Mouse (Mus musculus) forebrain, postnatal 0 days (tissue): ENCODE results near the gene Plekhg4. TPM values are rescaled to one million over a fixed set of nuclear protein-coding genes. Genes with fewer than 3 reads are reported as not detected.

Source experiments
- ATAC-seq: fragments of 200-750 bp; cut with Nextera tagmentation; 2 replicates; pipeline ENCODE4 v1.8.0; 2017; ENCODE audit warnings: mild to moderate bottlenecking, moderate library complexity
- DNase-seq: peaks from one replicate; pipeline ENCODE4 v3.0.0-alpha.2; 2015
- H3K27ac ChIP-seq: fragments of 300-500 bp; sonication (generic); 2 replicates; pipeline ENCODE4 v1.5.1; 2014; ENCODE audit warnings: low read depth, mild to moderate bottlenecking, antibody characterized with exemption, low read length, moderate library complexity, mixed read lengths
- H3K27me3 ChIP-seq: fragments of 300-500 bp; sonication (generic); 2 replicates; pipeline ENCODE4 v1.6.1; 2014; ENCODE audit warnings: mild to moderate bottlenecking, low read length, mixed read lengths; ENCODE audit not compliant: insufficient read depth
- H3K36me3 ChIP-seq: fragments of 300-500 bp; sonication (generic); 2 replicates; pipeline ENCODE4 v1.6.1; 2014; ENCODE audit warnings: mild to moderate bottlenecking, moderate library complexity; ENCODE audit not compliant: insufficient read depth
- H3K4me1 ChIP-seq: fragments of 300-500 bp; sonication (generic); 2 replicates; pipeline ENCODE4 v1.6.1; 2014; ENCODE audit warnings: antibody characterized with exemption; ENCODE audit not compliant: insufficient read depth
- H3K4me2 ChIP-seq: fragments of 300-500 bp; sonication (generic); 2 replicates; pipeline ENCODE4 v1.6.1; 2014; ENCODE audit warnings: low read depth, mild to moderate bottlenecking, moderate library complexity
- H3K4me3 ChIP-seq: fragments of 300-500 bp; sonication (generic); 2 replicates; pipeline ENCODE4 v1.5.1; 2014; ENCODE audit warnings: low read depth, low read length, mixed read lengths
- H3K9ac ChIP-seq: fragments of 300-500 bp; sonication (generic); 2 replicates; pipeline ENCODE4 v1.6.1; 2014; ENCODE audit warnings: mild to moderate bottlenecking
- H3K9me3 ChIP-seq: fragments of 300-500 bp; sonication (generic); 2 replicates; pipeline ENCODE4 v1.6.1; 2016; ENCODE audit warnings: low read length
- CTCF ChIP-seq: sonication (generic); IDR thresholded peaks from 2 replicates; pipeline ENCODE4 v1.5.1; 2016; ENCODE audit warnings: antibody characterized with exemption, control low read depth, low read depth
- whole genome bisulfite sequencing: fragments of 180-500 bp; shearing (Covaris S2); extraction: QIAGEN DNeasy Blood & Tissue Kit; methylation state at CpG from one replicate; pipeline ENCODE4 v1.1.7; 2014; 5-methylcytosine and 5-hydroxymethylcytosine counted together
- polyA plus RNA-seq: library from polyadenylated mRNA; unstranded; fragments of >200 nt; fragmentation: Nextera tagmentation; extraction: Ambion mirVana; gene quantifications from 2 replicates; pipeline ENCODE4 v1.2.1, GENCODE M21; 2015
- total RNA-seq: library from RNA; depleted of rRNA; stranded (reverse); fragments of >200 nt; gene quantifications from 2 replicates; pipeline ENCODE4 v1.2.3, GENCODE M21; 2014; rRNA removed

Plekhg4 gene
- total and polyA plus RNA-seq, 2 experiments from 2014 or later = 0.77 to 4.5 TPM

DNA sequence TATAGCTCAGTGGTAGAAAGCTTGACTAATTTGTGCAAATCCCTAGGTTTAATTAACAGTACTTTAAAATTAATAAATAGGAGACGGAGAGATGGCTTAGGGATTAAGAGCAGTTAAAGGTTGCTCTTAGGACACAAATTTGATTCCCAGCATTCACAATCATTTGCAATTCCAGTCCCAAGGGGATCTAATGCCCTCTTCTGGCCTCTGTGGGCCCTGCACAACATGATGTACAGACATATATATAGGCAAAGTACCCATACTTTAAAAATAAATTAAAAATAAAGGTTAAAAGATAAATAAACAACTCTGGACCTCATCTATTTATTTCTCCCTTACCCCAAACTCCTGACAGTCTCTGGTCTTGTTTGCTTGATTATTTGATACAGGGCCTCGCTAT lies 45.9 kb downstream of the Plekhg4 start:
- no peaks in the 10 kb centered on the region for H3K27me3 ChIP-seq
- H3K9me3 ChIP-seq = no peaks in the 10 kb centered on the region
- H3K27ac ChIP-seq = no peak overlapping the region
- H3K4me1 ChIP-seq = no peaks in the 10 kb centered on the region
- no peak overlapping the region for H3K4me3 ChIP-seq
- DNase-seq (no peak), ATAC-seq (no peak)
- no peak for TF ChIP-seq CTCF
- H3K36me3 ChIP-seq = no peaks in the 10 kb centered on the region
- 74% methylated on average over 2 of the region's 2 CpGs for WGBS
- H3K9ac ChIP-seq = no peak overlapping the region
- no peak overlapping the region for H3K4me2 ChIP-seq

GRCm38 (mm10) chr8:105419800-105420199 lies 46.7 kb downstream of the Plekhg4 start:
- no peak for DNase-seq
- no peak for ATAC-seq
- Histone ChIP-seq H3K9me3 (no peaks in the 10 kb centered on the region), H3K36me3 (no peaks in the 10 kb centered on the region), H3K4me2 (no peak overlapping the region), H3K9ac (no peak overlapping the region), H3K4me3 (no peak overlapping the region), H3K27ac (no peak overlapping the region), H3K4me1 (no peaks in the 10 kb centered on the region), H3K27me3 (no peaks in the 10 kb centered on the region)
- TF ChIP-seq CTCF = no peak
- 84% methylated on average over 4 of the region's 4 CpGs for WGBS

GRCm38 (mm10) chr8:105422006-105422405 lies 48.9 kb downstream of the Plekhg4 start:
- DNase-seq (no peak), ATAC-seq (no peak)
- Histone ChIP-seq H3K4me2 (no peak overlapping the region), H3K27me3 (no peaks in the 10 kb centered on the region), H3K4me1 (no peaks in the 10 kb centered on the region), H3K4me3 (no peak overlapping the region), H3K36me3 (no peaks in the 10 kb centered on the region), H3K27ac (no peak overlapping the region), H3K9ac (no peak overlapping the region), H3K9me3 (no peaks in the 10 kb centered on the region)
- no peak for TF ChIP-seq CTCF
- 69% methylated on average over 1 of the region's 1 CpGs for WGBS

DNA sequence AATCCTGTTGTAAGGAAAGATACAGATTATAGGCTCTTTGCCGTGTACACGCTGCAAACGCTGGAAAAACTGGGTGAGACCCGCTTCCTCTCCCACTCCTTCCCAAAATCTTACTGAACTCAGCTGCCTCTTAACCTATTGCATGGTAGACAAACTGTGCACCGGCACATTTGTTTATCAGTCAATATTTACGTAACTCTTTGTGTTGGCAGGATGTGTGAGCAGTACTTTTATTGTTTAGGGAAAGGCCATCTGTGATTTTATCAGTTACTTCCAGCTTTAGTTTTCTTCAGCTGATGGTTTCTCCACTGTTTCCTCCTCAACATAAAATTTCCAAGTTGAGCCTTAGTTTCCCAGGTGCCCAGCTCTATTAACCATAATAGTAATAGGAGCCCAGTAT lies 53.8 kb downstream of the Plekhg4 start:
- DNase-seq (no peak), ATAC-seq (no peak)
- Histone ChIP-seq H3K9me3 (no peaks in the 10 kb centered on the region), H3K27ac (no peak overlapping the region), H3K4me1 (no peaks in the 10 kb centered on the region), H3K9ac (no peak overlapping the region), H3K27me3 (no peaks in the 10 kb centered on the region), H3K36me3 (no peaks in the 10 kb centered on the region), H3K4me3 (no peak overlapping the region), H3K4me2 (no peak overlapping the region)
- WGBS = 78% methylated on average over 6 of the region's 6 CpGs
- no peak for TF ChIP-seq CTCF

DNA sequence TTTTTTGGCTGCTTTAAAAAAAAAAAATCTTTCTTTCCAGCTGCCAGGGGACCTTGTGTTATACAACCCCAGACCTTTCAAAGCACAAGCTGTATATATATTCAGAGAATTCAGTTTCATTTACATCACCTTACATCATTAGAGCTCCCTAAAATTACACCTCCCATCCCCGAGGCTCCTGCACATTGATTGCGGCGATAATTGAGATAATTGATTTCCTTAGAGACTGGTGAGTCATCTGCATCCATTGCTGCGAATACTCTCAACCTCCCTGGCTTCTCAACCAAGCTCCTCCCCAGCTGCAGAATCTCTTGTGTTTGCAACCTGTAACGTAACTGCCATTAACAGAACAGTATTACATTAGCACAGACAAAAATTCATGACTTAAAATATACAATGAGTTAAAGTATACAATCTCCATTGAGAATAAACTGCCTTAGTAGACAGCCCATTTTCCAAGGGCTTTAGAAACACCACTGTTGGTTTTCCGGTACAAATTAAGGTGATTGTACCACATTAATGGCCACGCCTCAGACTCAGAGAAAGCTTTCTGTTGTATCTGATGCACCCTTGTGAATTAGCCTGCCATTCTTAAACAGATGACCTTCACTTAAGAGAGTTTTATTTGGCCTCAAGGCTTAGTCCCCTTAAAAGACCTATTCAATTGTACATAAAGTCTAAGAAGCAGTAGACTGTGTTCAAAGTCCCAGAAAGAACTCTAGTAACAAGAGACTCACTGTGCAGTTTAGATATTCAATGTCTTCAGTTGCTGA lies 58.9 kb downstream of the Plekhg4 start:
- Histone ChIP-seq H3K4me1 (0 out of 2 replicates have a peak, but pooled peaks cover 10% of the 10 kb centered on the region), H3K27me3 (no peaks in the 10 kb centered on the region), H3K9me3 (no peaks in the 10 kb centered on the region), H3K4me2 (no peak overlapping the region), H3K9ac (no peak overlapping the region), H3K4me3 (no peak overlapping the region), H3K27ac (no peak overlapping the region), H3K36me3 (no peaks in the 10 kb centered on the region)
- no peak for DNase-seq
- ATAC-seq = no peak
- WGBS = 30% methylated on average over 7 of the region's 7 CpGs
- no peak for TF ChIP-seq CTCF

Other genes with a start within 250 kb of the Plekhg4 start
- 0.10 TPM in 1 of 2 replicates, not detected in the other for gene Ces4a, start 241.5 kb upstream of the Plekhg4 start, total RNA-seq
- gene Ces4a, start 241.5 kb upstream of the Plekhg4 start, polyA plus RNA-seq = 0.05 TPM in 1 of 2 replicates, not detected in the other
- gene Cbfb, start 202.6 kb upstream of the Plekhg4 start, total RNA-seq = 56.4 and 65.6 TPM in 2 replicates
- 23.5 and 29.9 TPM in 2 replicates for gene Cbfb, start 202.6 kb upstream of the Plekhg4 start, polyA plus RNA-seq
- 37.1 and 40.7 TPM in 2 replicates for gene D230025D16Rik, start 148.1 kb upstream of the Plekhg4 start, total RNA-seq
- gene D230025D16Rik, start 148.1 kb upstream of the Plekhg4 start, polyA plus RNA-seq = 22.0 and 25.5 TPM in 2 replicates
- gene B3gnt9, start 118.1 kb upstream of the Plekhg4 start, total RNA-seq = 8.4 and 11.4 TPM in 2 replicates
- 6.6 and 6.8 TPM in 2 replicates for gene B3gnt9, start 118.1 kb upstream of the Plekhg4 start, polyA plus RNA-seq
- gene Tradd, start 108.7 kb upstream of the Plekhg4 start, total RNA-seq = 14.7 and 23.9 TPM in 2 replicates
- 14.0 and 20.9 TPM in 2 replicates for gene Tradd, start 108.7 kb upstream of the Plekhg4 start, polyA plus RNA-seq
- 0.38 and 1.4 TPM in 2 replicates for gene Fbxl8, start 108.6 kb upstream of the Plekhg4 start, total RNA-seq
- gene Fbxl8, start 108.6 kb upstream of the Plekhg4 start, polyA plus RNA-seq = 0.85 and 1.1 TPM in 2 replicates
- gene Hsf4, start 103.5 kb upstream of the Plekhg4 start, total RNA-seq = 0.15 and 0.90 TPM in 2 replicates
- 0.30 and 0.44 TPM in 2 replicates for gene Hsf4, start 103.5 kb upstream of the Plekhg4 start, polyA plus RNA-seq
- gene Nol3, start 97.1 kb upstream of the Plekhg4 start, total RNA-seq = 1.5 and 1.7 TPM in 2 replicates
- 3.0 and 4.3 TPM in 2 replicates for gene Nol3, start 97.1 kb upstream of the Plekhg4 start, polyA plus RNA-seq
- 54.2 and 70.9 TPM in 2 replicates for gene 4931428F04Rik, start 83.4 kb upstream of the Plekhg4 start, total RNA-seq
- gene 4931428F04Rik, start 83.4 kb upstream of the Plekhg4 start, polyA plus RNA-seq = 124 and 146 TPM in 2 replicates
- gene Exoc3l, start 77.2 kb upstream of the Plekhg4 start, total RNA-seq = 1.8 and 2.7 TPM in 2 replicates
- 7.0 and 7.5 TPM in 2 replicates for gene Exoc3l, start 77.2 kb upstream of the Plekhg4 start, polyA plus RNA-seq
- gene E2f4, start 75.6 kb upstream of the Plekhg4 start, total RNA-seq = 26.2 and 36.7 TPM in 2 replicates
- gene E2f4, start 75.6 kb upstream of the Plekhg4 start, polyA plus RNA-seq = 30.6 and 31.6 TPM in 2 replicates
- 0.86 and 0.92 TPM in 2 replicates for gene Elmo3, start 67.7 kb upstream of the Plekhg4 start, total RNA-seq
- 0.54 and 1.1 TPM in 2 replicates for gene Elmo3, start 67.7 kb upstream of the Plekhg4 start, polyA plus RNA-seq
- gene Lrrc29, start 47.0 kb upstream of the Plekhg4 start, total RNA-seq = 1.6 and 3.0 TPM in 2 replicates
- 1.8 and 2.1 TPM in 2 replicates for gene Lrrc29, start 47.0 kb upstream of the Plekhg4 start, polyA plus RNA-seq
- 76.4 and 109 TPM in 2 replicates for gene Tmem208, start 46.9 kb upstream of the Plekhg4 start, total RNA-seq
- 126 and 140 TPM in 2 replicates for gene Tmem208, start 46.9 kb upstream of the Plekhg4 start, polyA plus RNA-seq
- 1.4 and 2.1 TPM in 2 replicates for gene Fhod1, start 25.3 kb upstream of the Plekhg4 start, total RNA-seq
- gene Fhod1, start 25.3 kb upstream of the Plekhg4 start, polyA plus RNA-seq = 0.15 and 0.30 TPM in 2 replicates
- 17.5 and 17.8 TPM in 2 replicates for gene Slc9a5, start 24.4 kb upstream of the Plekhg4 start, total RNA-seq
- 5.6 and 7.2 TPM in 2 replicates for gene Slc9a5, start 24.4 kb upstream of the Plekhg4 start, polyA plus RNA-seq
- 0.10 and 0.15 TPM in 2 replicates for gene Kctd19, start 40.2 kb downstream of the Plekhg4 start, total RNA-seq
- gene Kctd19, start 40.2 kb downstream of the Plekhg4 start, polyA plus RNA-seq = 0.16 and 0.19 TPM in 2 replicates
- gene Lrrc36, start 40.3 kb downstream of the Plekhg4 start, total RNA-seq = 1.7 and 1.8 TPM in 2 replicates
- 0.40 and 1.1 TPM in 2 replicates for gene Lrrc36, start 40.3 kb downstream of the Plekhg4 start, polyA plus RNA-seq
- gene Tppp3, start 98.3 kb downstream of the Plekhg4 start, total RNA-seq = 66.6 and 80.6 TPM in 2 replicates
- gene Tppp3, start 98.3 kb downstream of the Plekhg4 start, polyA plus RNA-seq = 74.6 and 106 TPM in 2 replicates
- 22.9 and 30.4 TPM in 2 replicates for gene Zdhhc1, start 123.6 kb downstream of the Plekhg4 start, total RNA-seq
- gene Zdhhc1, start 123.6 kb downstream of the Plekhg4 start, polyA plus RNA-seq = 16.2 and 22.7 TPM in 2 replicates
- 0.38 and 0.52 TPM in 2 replicates for gene Hsd11b2, start 145.5 kb downstream of the Plekhg4 start, total RNA-seq
- gene Hsd11b2, start 145.5 kb downstream of the Plekhg4 start, polyA plus RNA-seq = 1.3 and 2.6 TPM in 2 replicates
- gene Atp6v0d1, start 192.8 kb downstream of the Plekhg4 start, total RNA-seq = 179 TPM in 2 replicates
- 251 and 275 TPM in 2 replicates for gene Atp6v0d1, start 192.8 kb downstream of the Plekhg4 start, polyA plus RNA-seq
- 9.2 and 10.6 TPM in 2 replicates for gene Ripor1, start 232.0 kb downstream of the Plekhg4 start, total RNA-seq
- 37.2 and 37.4 TPM in 2 replicates for gene Ripor1, start 232.0 kb downstream of the Plekhg4 start, polyA plus RNA-seq